Mouse (Mus musculus): ENCODE measurements around the gene Slc5a9. TPM values are rescaled to one million over a fixed set of nuclear protein-coding genes. Genes with fewer than 3 reads are reported as not detected.

Slc5a9 gene
- polyA plus RNA-seq, 1 experiment from 2014 or later, result not detected

- Histone ChIP-seq H3K9ac (replicated peaks; ENCODE audit: low read length) (no peak overlapping the region), H3K27ac (replicated peaks; ENCODE audit: low read depth, low read length) (no peak overlapping the region), H3K4me1 (ENCODE audit: control insufficient read depth, insufficient read depth, low read length) (no peaks in the 10 kb centered on the region), H3K4me2 (ENCODE audit: low read depth, low read length) (no peak overlapping the region), H3K9me3 (replicated peaks; ENCODE audit: control insufficient read depth, low read length) (no peaks in the 10 kb centered on the region), H3K36me3 (replicated peaks; ENCODE audit: control insufficient read depth, insufficient read depth, low read depth, low read length) (no peaks in the 10 kb centered on the region), H3K4me3 (ENCODE audit: low read depth, low read length) (no peak overlapping the region), H3K27me3 (ENCODE audit: control insufficient read depth, insufficient read depth, low read length) (no peaks in the 10 kb centered on the region)
- 0 out of 2 replicates have a peak, but pooled peaks have one; percentile 49 for ATAC-seq (replicated peaks; ENCODE audit: insufficient number of reproducible peaks, low FRiP score, low TSS enrichment, low read depth)
- peak; percentile 83 for DNase-seq (ENCODE audit: low spot score)
- 17% methylated on average over 4 of the region's 4 CpGs for WGBS
Observed at GRCm38 (mm10) chr4:111886607-111887006, 16.1 kb downstream of the Slc5a9 start.

GRCm38 (mm10) chr4:111886018-111886417, 16.7 kb downstream of the Slc5a9 start:
- no peaks in the 10 kb centered on the region for H3K4me1 ChIP-seq (ENCODE audit: control insufficient read depth, insufficient read depth, low read length)
- 12% methylated on average over 7 of the region's 7 CpGs for WGBS
- ATAC-seq (replicated peaks; ENCODE audit: insufficient number of reproducible peaks, low FRiP score, low TSS enrichment, low read depth) (peak; percentile 41; the same call in 1 of the 2 replicates), DNase-seq (ENCODE audit: low spot score) (peak; percentile 84)
- H3K4me3 ChIP-seq (ENCODE audit: low read depth, low read length), result no peak overlapping the region
- no peaks in the 10 kb centered on the region for H3K27me3 ChIP-seq (ENCODE audit: control insufficient read depth, insufficient read depth, low read length)
- no peaks in the 10 kb centered on the region for H3K36me3 ChIP-seq (replicated peaks; ENCODE audit: control insufficient read depth, insufficient read depth, low read depth, low read length)
- no peaks in the 10 kb centered on the region for H3K9me3 ChIP-seq (replicated peaks; ENCODE audit: control insufficient read depth, low read length)
- H3K27ac ChIP-seq (replicated peaks; ENCODE audit: low read depth, low read length), result no peak overlapping the region
- no peak overlapping the region for H3K9ac ChIP-seq (replicated peaks; ENCODE audit: low read length)
- H3K4me2 ChIP-seq (ENCODE audit: low read depth, low read length), result no peak overlapping the region

GRCm38 (mm10) chr4:111883543-111883942, 19.2 kb downstream of the Slc5a9 start:
- DNase-seq (ENCODE audit: low spot score) (no peak), ATAC-seq (replicated peaks; ENCODE audit: insufficient number of reproducible peaks, low FRiP score, low TSS enrichment, low read depth) (no peak)
- WGBS, result 88% methylated on average over 12 of the region's 12 CpGs

GRCm38 (mm10) chr4:111880112-111880875, 22.4 kb downstream of the Slc5a9 start:
- Histone ChIP-seq H3K4me1 (ENCODE audit: control insufficient read depth, insufficient read depth, low read length) (no peaks in the 10 kb centered on the region), H3K27me3 (ENCODE audit: control insufficient read depth, insufficient read depth, low read length) (no peaks in the 10 kb centered on the region), H3K9me3 (replicated peaks; ENCODE audit: control insufficient read depth, low read length) (no peaks in the 10 kb centered on the region), H3K4me2 (ENCODE audit: low read depth, low read length) (no peak overlapping the region), H3K9ac (replicated peaks; ENCODE audit: low read length) (no peak overlapping the region), H3K4me3 (ENCODE audit: low read depth, low read length) (no peak overlapping the region), H3K27ac (replicated peaks; ENCODE audit: low read depth, low read length) (no peak overlapping the region), H3K36me3 (replicated peaks; ENCODE audit: control insufficient read depth, insufficient read depth, low read depth, low read length) (no peaks in the 10 kb centered on the region)
- WGBS, result 51% methylated on average over 4 of the region's 4 CpGs
- ATAC-seq (replicated peaks; ENCODE audit: insufficient number of reproducible peaks, low FRiP score, low TSS enrichment, low read depth), result no peak
- DNase-seq (ENCODE audit: low spot score), result peak; percentile 15

More at GRCm38 (mm10) chr4:111883543-111883942, 19.2 kb downstream of the Slc5a9 start:
- H3K27me3 ChIP-seq (ENCODE audit: control insufficient read depth, insufficient read depth, low read length), result no peaks in the 10 kb centered on the region
- H3K27ac ChIP-seq (replicated peaks; ENCODE audit: low read depth, low read length), result no peak overlapping the region
- H3K9ac ChIP-seq (replicated peaks; ENCODE audit: low read length), result no peak overlapping the region
- H3K36me3 ChIP-seq (replicated peaks; ENCODE audit: control insufficient read depth, insufficient read depth, low read depth, low read length), result no peaks in the 10 kb centered on the region
- no peak overlapping the region for H3K4me3 ChIP-seq (ENCODE audit: low read depth, low read length)
- no peaks in the 10 kb centered on the region for H3K4me1 ChIP-seq (ENCODE audit: control insufficient read depth, insufficient read depth, low read length)
- no peak overlapping the region for H3K4me2 ChIP-seq (ENCODE audit: low read depth, low read length)
- no peaks in the 10 kb centered on the region for H3K9me3 ChIP-seq (replicated peaks; ENCODE audit: control insufficient read depth, low read length)

GRCm38 (mm10) chr4:111867743-111868401, 34.8 kb downstream of the Slc5a9 start:
- WGBS, result 71% methylated on average over 2 of the region's 2 CpGs
- no peaks in the 10 kb centered on the region for H3K4me1 ChIP-seq (ENCODE audit: control insufficient read depth, insufficient read depth, low read length)
- no peak overlapping the region for H3K4me3 ChIP-seq (ENCODE audit: low read depth, low read length)
- DNase-seq (ENCODE audit: low spot score), result no peak
- no peak overlapping the region for H3K9ac ChIP-seq (replicated peaks; ENCODE audit: low read length)
- no peaks in the 10 kb centered on the region for H3K27me3 ChIP-seq (ENCODE audit: control insufficient read depth, insufficient read depth, low read length)
- no peaks in the 10 kb centered on the region for H3K36me3 ChIP-seq (replicated peaks; ENCODE audit: control insufficient read depth, insufficient read depth, low read depth, low read length)
- ATAC-seq (replicated peaks; ENCODE audit: insufficient number of reproducible peaks, low FRiP score, low TSS enrichment, low read depth), result no peak
- no peak overlapping the region for H3K27ac ChIP-seq (replicated peaks; ENCODE audit: low read depth, low read length)
- H3K4me2 ChIP-seq (ENCODE audit: low read depth, low read length), result no peak overlapping the region
- no peaks in the 10 kb centered on the region for H3K9me3 ChIP-seq (replicated peaks; ENCODE audit: control insufficient read depth, low read length)

GRCm38 (mm10) chr4:111866701-111867100, 36.0 kb downstream of the Slc5a9 start:
- no peaks in the 10 kb centered on the region for H3K4me1 ChIP-seq (ENCODE audit: control insufficient read depth, insufficient read depth, low read length)
- no peak for DNase-seq (ENCODE audit: low spot score)

GRCm38 (mm10) chr4:111852626-111853025, 50.1 kb downstream of the Slc5a9 start:
- H3K36me3 ChIP-seq (replicated peaks; ENCODE audit: control insufficient read depth, insufficient read depth, low read depth, low read length), result no peaks in the 10 kb centered on the region
- ATAC-seq (replicated peaks; ENCODE audit: insufficient number of reproducible peaks, low FRiP score, low TSS enrichment, low read depth), result no peak
- H3K4me3 ChIP-seq (ENCODE audit: low read depth, low read length), result no peak overlapping the region
- H3K9ac ChIP-seq (replicated peaks; ENCODE audit: low read length), result no peak overlapping the region
- no peaks in the 10 kb centered on the region for H3K4me1 ChIP-seq (ENCODE audit: control insufficient read depth, insufficient read depth, low read length)
- no peak overlapping the region for H3K4me2 ChIP-seq (ENCODE audit: low read depth, low read length)
- H3K9me3 ChIP-seq (replicated peaks; ENCODE audit: control insufficient read depth, low read length), result no peaks in the 10 kb centered on the region
- no peak overlapping the region for H3K27ac ChIP-seq (replicated peaks; ENCODE audit: low read depth, low read length)
- DNase-seq (ENCODE audit: low spot score), result no peak
- H3K27me3 ChIP-seq (ENCODE audit: control insufficient read depth, insufficient read depth, low read length), result no peaks in the 10 kb centered on the region

More at GRCm38 (mm10) chr4:111866701-111867100, 36.0 kb downstream of the Slc5a9 start:
- no peak overlapping the region for H3K4me3 ChIP-seq (ENCODE audit: low read depth, low read length)
- no peak overlapping the region for H3K9ac ChIP-seq (replicated peaks; ENCODE audit: low read length)
- no peaks in the 10 kb centered on the region for H3K9me3 ChIP-seq (replicated peaks; ENCODE audit: control insufficient read depth, low read length)
- ATAC-seq (replicated peaks; ENCODE audit: insufficient number of reproducible peaks, low FRiP score, low TSS enrichment, low read depth), result no peak
- H3K36me3 ChIP-seq (replicated peaks; ENCODE audit: control insufficient read depth, insufficient read depth, low read depth, low read length), result no peaks in the 10 kb centered on the region
- no peaks in the 10 kb centered on the region for H3K27me3 ChIP-seq (ENCODE audit: control insufficient read depth, insufficient read depth, low read length)
- no peak overlapping the region for H3K27ac ChIP-seq (replicated peaks; ENCODE audit: low read depth, low read length)
- no peak overlapping the region for H3K4me2 ChIP-seq (ENCODE audit: low read depth, low read length)
- 82% methylated on average over 5 of the region's 5 CpGs for WGBS

- H3K4me1 ChIP-seq (ENCODE audit: control insufficient read depth, insufficient read depth, low read length), result no peaks in the 10 kb centered on the region
- no peak overlapping the region for H3K27ac ChIP-seq (replicated peaks; ENCODE audit: low read depth, low read length)
- ATAC-seq (replicated peaks; ENCODE audit: insufficient number of reproducible peaks, low FRiP score, low TSS enrichment, low read depth) (no peak), DNase-seq (ENCODE audit: low spot score) (no peak)
- H3K36me3 ChIP-seq (replicated peaks; ENCODE audit: control insufficient read depth, insufficient read depth, low read depth, low read length), result no peaks in the 10 kb centered on the region
- H3K9ac ChIP-seq (replicated peaks; ENCODE audit: low read length), result no peak overlapping the region
- H3K27me3 ChIP-seq (ENCODE audit: control insufficient read depth, insufficient read depth, low read length), result no peaks in the 10 kb centered on the region
- 96% methylated on average over 6 of the region's 6 CpGs for WGBS
- no peak overlapping the region for H3K4me3 ChIP-seq (ENCODE audit: low read depth, low read length)
- H3K4me2 ChIP-seq (ENCODE audit: low read depth, low read length), result no peak overlapping the region
- H3K9me3 ChIP-seq (replicated peaks; ENCODE audit: control insufficient read depth, low read length), result no peaks in the 10 kb centered on the region
Observed at GRCm38 (mm10) chr4:111838882-111839281, 63.8 kb downstream of the Slc5a9 start.
